Mouse (Mus musculus): ENCODE measurements at regions not wholly inside any gene's neighbourhood (a gene's known extent, or its start where the extent isn't known, plus 50 kb on each side); places are given as distances from the start of the nearest gene placed in this dataset.
"Not testable (repeated sequence)": the region's sequence is repeated elsewhere in the genome, so short reads cannot be mapped to it uniquely, and the experiment has no call there.

- no peak for DNase-seq (ENCODE audit: low spot score)
These were observed 243.9 kb downstream of the AI429214 start for GRCm38 (mm10) chr8:37237306-37237705.

DNA sequence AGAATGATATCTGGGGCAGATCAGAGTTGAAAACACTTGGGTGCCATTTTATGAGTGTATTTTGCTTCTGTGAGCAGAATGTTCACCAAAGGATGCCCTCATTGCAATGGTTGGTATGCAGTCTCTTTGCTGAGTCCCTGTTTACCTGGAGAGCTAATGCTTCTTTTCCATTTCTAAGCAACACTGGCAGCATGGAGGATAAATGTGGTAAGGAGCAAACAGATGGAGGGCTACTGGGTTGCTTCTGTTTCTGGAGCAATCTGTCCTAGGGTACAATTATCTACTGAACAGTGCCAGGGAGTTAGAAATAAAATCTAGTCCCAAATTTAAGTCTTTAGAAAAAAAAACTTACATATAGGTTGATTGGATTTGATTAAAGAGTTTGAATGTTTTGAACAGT is 245.9 kb downstream of the AI429214 start:
- no peak for DNase-seq (ENCODE audit: low spot score)

DNA sequence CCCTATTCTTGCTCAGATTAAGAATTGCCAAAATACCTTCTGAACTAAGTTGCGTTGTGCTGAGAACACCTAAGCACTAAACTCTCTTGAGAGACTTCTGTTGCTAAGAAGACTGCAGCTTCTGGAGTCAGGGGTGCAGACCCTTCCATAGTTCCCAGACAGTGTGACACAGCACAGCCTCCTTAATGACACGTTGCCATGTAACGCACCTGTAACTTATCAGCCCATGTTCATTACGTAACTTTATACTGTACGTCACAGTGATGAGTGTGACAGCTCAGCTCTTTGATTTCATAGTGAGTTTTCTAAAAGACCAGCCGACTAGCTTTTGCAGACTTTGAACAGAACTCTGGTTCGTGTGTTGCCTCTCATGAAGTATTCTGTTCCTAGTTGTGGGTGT is 257.8 kb downstream of the AI429214 start:
- not testable (repeated sequence) for DNase-seq (ENCODE audit: low spot score)

DNA sequence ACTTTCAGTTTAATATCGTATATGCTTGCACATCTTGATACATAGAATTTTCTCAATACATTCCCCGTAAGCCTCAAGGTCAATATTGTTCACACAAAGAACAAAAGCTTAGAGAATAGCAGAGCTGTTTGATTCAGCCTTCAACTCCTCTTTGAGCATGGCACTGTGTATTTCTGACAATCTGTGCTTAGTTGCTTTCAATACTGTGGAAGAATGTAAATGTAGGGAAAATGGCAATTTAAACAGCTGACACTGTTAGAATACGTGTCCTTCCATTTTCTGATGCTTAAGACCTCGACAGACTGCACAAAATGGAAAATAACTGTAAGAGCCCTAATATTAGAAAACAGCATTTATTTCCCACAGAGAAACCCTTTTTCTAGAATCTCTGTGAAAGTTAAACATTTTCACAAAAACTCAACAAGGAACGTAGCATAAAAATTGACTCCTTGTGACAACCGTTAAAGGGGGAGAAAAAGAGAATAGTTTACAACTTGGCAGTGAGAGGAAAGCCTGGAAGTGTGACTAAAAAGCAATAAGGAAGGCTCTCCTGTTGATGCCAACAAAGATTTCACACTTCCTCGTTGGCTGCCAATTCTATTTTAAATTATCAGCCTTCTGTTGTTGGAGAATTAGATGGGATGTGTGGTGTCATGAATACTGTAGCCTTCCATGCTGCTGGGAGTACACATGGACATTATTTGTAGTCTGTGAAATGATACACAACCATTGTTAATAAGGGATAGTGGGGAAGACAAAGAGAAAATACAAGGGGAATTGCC is 297.9 kb downstream of the AI429214 start:
- no peak for DNase-seq (ENCODE audit: low spot score)

Measured in heart, adult 8-10 months (tissue).